Mouse (Mus musculus) neutrophil, adult 5-6 weeks (primary cell): Measurements from ENCODE around the gene Zfp354a. TPM values are rescaled to one million over a fixed set of nuclear protein-coding genes. Genes with fewer than 3 reads are reported as not detected.
"Not testable (repeated sequence)": the region's sequence is repeated elsewhere in the genome, so short reads cannot be mapped to it uniquely, and the experiment has no call there.

Experiments used
- ATAC-seq: fragments of 151-379, 151-347 bp; 2 replicates; pipeline ENCODE4 v1.8.0; 2017; ENCODE audit warnings: mild to moderate bottlenecking, moderate TSS enrichment; ENCODE audit not compliant: insufficient number of reproducible peaks, poor library complexity, low FRiP score, severe bottlenecking; ENCODE audit errors: extremely low read depth
- total RNA-seq: library from RNA; stranded (forward); fragments of 200-1000 nt; gene quantifications from 2 replicates; pipeline ENCODE4 v1.2.3, GENCODE M21; 2017

The Zfp354a gene
- not detected in 2 replicates for total RNA-seq

- ATAC-seq, result no peak
These were observed at the start of gene Zfp354a for GRCm38 (mm10) chr11:51059151-51059571. Zfp354a (plus strand) TSS chr11:51059257.

GRCm38 (mm10) chr11:51011821-51012220, 47.2 kb upstream of the Zfp354a start:
- ATAC-seq, result no peak

- ATAC-seq, result no peak
These were observed 45.1 kb upstream of the Zfp354a start, which contains the start of gene Olfr54 for GRCm38 (mm10) chr11:51013936-51014335. Olfr54 (plus strand) TSS chr11:51014236.

- no peak for ATAC-seq
These were observed 42.7 kb upstream of the Zfp354a start for GRCm38 (mm10) chr11:51016341-51016740.

GRCm38 (mm10) chr11:51026811-51027210, 32.2 kb upstream of the Zfp354a start:
- not testable (repeated sequence) for ATAC-seq

GRCm38 (mm10) chr11:51029381-51029780, 29.7 kb upstream of the Zfp354a start:
- ATAC-seq, result not testable (repeated sequence)

GRCm38 (mm10) chr11:51030225-51030624, 28.8 kb upstream of the Zfp354a start:
- no peak for ATAC-seq

- no peak for ATAC-seq
These were observed 26.2 kb upstream of the Zfp354a start for GRCm38 (mm10) chr11:51032851-51033250.

GRCm38 (mm10) chr11:51034141-51034540, 24.9 kb upstream of the Zfp354a start:
- not testable (repeated sequence) for ATAC-seq

GRCm38 (mm10) chr11:51035951-51036350, 23.1 kb upstream of the Zfp354a start:
- no peak for ATAC-seq

GRCm38 (mm10) chr11:51044776-51045175, 14.3 kb upstream of the Zfp354a start:
- not testable (repeated sequence) for ATAC-seq

- ATAC-seq, result not testable (repeated sequence)
These were observed 11.2 kb upstream of the Zfp354a start, which contains the start of gene Olfr1375 for GRCm38 (mm10) chr11:51047809-51048208. Olfr1375 (plus strand) TSS chr11:51048109.

- ATAC-seq, result no peak
These were observed 7.4 kb upstream of the Zfp354a start for GRCm38 (mm10) chr11:51051678-51052077.

- no peak for ATAC-seq
These were observed 5.8 kb upstream of the Zfp354a start for GRCm38 (mm10) chr11:51053230-51053629.

GRCm38 (mm10) chr11:51059640-51060039, 583 bp downstream of the Zfp354a start:
- ATAC-seq, result no peak

GRCm38 (mm10) chr11:51060981-51061380, 1.9 kb downstream of the Zfp354a start:
- ATAC-seq, result no peak

GRCm38 (mm10) chr11:51063276-51063675, 4.2 kb downstream of the Zfp354a start:
- ATAC-seq, result no peak

- no peak for ATAC-seq
These were observed 4.8 kb downstream of the Zfp354a start for GRCm38 (mm10) chr11:51063841-51064240.

GRCm38 (mm10) chr11:51084527-51084926, 25.5 kb downstream of the Zfp354a start:
- ATAC-seq, result no peak

- no peak for ATAC-seq
These were observed 26.2 kb downstream of the Zfp354a start for GRCm38 (mm10) chr11:51085269-51085668.

GRCm38 (mm10) chr11:51107261-51107660, 48.2 kb downstream of the Zfp354a start:
- ATAC-seq, result no peak
